Mouse (Mus musculus): ENCODE data around the gene Dmrt1. TPM values are rescaled to one million over a fixed set of nuclear protein-coding genes. Genes with fewer than 3 reads are reported as not detected.

Dmrt1 gene
- total and polyA plus RNA-seq, 3 experiments = not detected

GRCm38 (mm10) chr19:25610015-25610410, 104.6 kb downstream of the Dmrt1 start, which contains the start of gene Dmrt3:
Dmrt3 (plus strand) TSS chr19:25610301.
- H3K4me1 ChIP-seq (ENCODE audit: control insufficient read depth in 1 of 2, insufficient read depth in 2 of 2, low read length in 2 of 2) = no peaks in the 10 kb centered on the region
- no peak within 1 kb of the TSS for H3K4me3 ChIP-seq (ENCODE audit: control insufficient read depth in 1 of 2, insufficient read depth in 1 of 2, low read depth in 2 of 2, low read length in 2 of 2)
- no peaks in the 10 kb centered on the region for H3K27me3 ChIP-seq (ENCODE audit: control insufficient read depth in 1 of 2, insufficient read depth in 2 of 2, low read length in 2 of 2)
- no peak within 1 kb of the TSS for H3K9ac ChIP-seq (ENCODE audit: control insufficient read depth, low read depth, low read length, poor library complexity, severe bottlenecking)
- H3K79me2 ChIP-seq (ENCODE audit: control insufficient read depth, insufficient read depth, low read length, poor library complexity) = no peaks in the 10 kb centered on the region
- H3K27ac ChIP-seq (ENCODE audit: control insufficient read depth, low read depth, low read length) = no peak within 1 kb of the TSS
- no peaks in the 10 kb centered on the region for H3K9me3 ChIP-seq (replicated peaks; ENCODE audit: insufficient read depth, low read length)
- DNase-seq (ENCODE audit: low read depth, low spot score) = no peak
- no peaks in the 10 kb centered on the region for H3K36me3 ChIP-seq (ENCODE audit: control insufficient read depth in 1 of 2, insufficient read depth in 2 of 2, low read length in 2 of 2)
- TF ChIP-seq GATA1 (IDR thresholded peaks at IDR 0.05; ENCODE audit: low read depth, low read length) = no peak
- TF ChIP-seq CHD1 (IDR thresholded peaks at IDR 0.05; ENCODE audit: low read depth, low read length) = no peak
- no peak for TF ChIP-seq POLR2A (IDR thresholded peaks at IDR 0.05; ENCODE audit: control insufficient read depth in 1 of 2, insufficient read depth in 1 of 2, low read depth in 1 of 2, low read length in 2 of 2, poor library complexity in 1 of 2)
- TF ChIP-seq EP300 (IDR thresholded peaks at IDR 0.05; ENCODE audit: low read depth in 1 of 2, low read length in 2 of 2) = no peak
- no peak for TF ChIP-seq ELF1 (IDR thresholded peaks at IDR 0.05; ENCODE audit: low read depth, low read length)
- no peak for TF ChIP-seq MXI1 (IDR thresholded peaks at IDR 0.05; ENCODE audit: low read depth, low read length)
- no peak for TF ChIP-seq CHD2 (IDR thresholded peaks at IDR 0.05; ENCODE audit: low read length)
- TF ChIP-seq NRF1 (IDR thresholded peaks at IDR 0.05; ENCODE audit: insufficient read depth, low read depth, low read length, poor library complexity, severe bottlenecking) = no peak
- TF ChIP-seq CTCF (IDR thresholded peaks at IDR 0.05 in 2 of 3, conservative IDR thresholded peaks at IDR 0.05 in 1 of 3; ENCODE audit: control insufficient read depth in 1 of 3, insufficient read depth in 1 of 3, low read depth in 2 of 3, low read length in 3 of 3, poor library complexity in 1 of 3, severe bottlenecking in 1 of 3) = no peak
- no peak for TF ChIP-seq JUND (IDR thresholded peaks at IDR 0.05; ENCODE audit: low read depth, low read length)

GRCm38 (mm10) chr19:25610411-25611111, 105.1 kb downstream of the Dmrt1 start:
- TF ChIP-seq POLR2A (IDR thresholded peaks at IDR 0.05; ENCODE audit: control insufficient read depth in 1 of 2, insufficient read depth in 1 of 2, low read depth in 1 of 2, low read length in 2 of 2, poor library complexity in 1 of 2) (no peak), EP300 (IDR thresholded peaks at IDR 0.05; ENCODE audit: low read depth in 1 of 2, low read length in 2 of 2) (no peak), POLR2AphosphoS5 (IDR thresholded peaks at IDR 0.05; ENCODE audit: borderline replicate concordance, low read depth, low read length) (no peak), GABPA (IDR thresholded peaks at IDR 0.05; ENCODE audit: low read depth, low read length) (no peak), TBP (IDR thresholded peaks at IDR 0.05; ENCODE audit: low read depth, low read length) (no peak), MEF2A (IDR thresholded peaks at IDR 0.05; ENCODE audit: extremely low read depth, insufficient replicate concordance, low read depth, low read length, poor library complexity, severe bottlenecking) (no peak), MYB (IDR thresholded peaks at IDR 0.05; ENCODE audit: low read depth, low read length) (no peak), E2F4 (IDR thresholded peaks at IDR 0.05; ENCODE audit: borderline replicate concordance, low read depth, low read length) (no peak), USF2 (IDR thresholded peaks at IDR 0.05; ENCODE audit: borderline replicate concordance in 1 of 2, insufficient read depth in 1 of 2, low read depth in 1 of 2, low read length in 2 of 2) (no peak), MAZ (IDR thresholded peaks at IDR 0.05; ENCODE audit: low read depth, low read length) (no peak)
- no peak overlapping the region for H3K9ac ChIP-seq (ENCODE audit: control insufficient read depth, low read depth, low read length, poor library complexity, severe bottlenecking)
- no peak overlapping the region for H3K27ac ChIP-seq (ENCODE audit: control insufficient read depth, low read depth, low read length)
- H3K9me3 ChIP-seq (replicated peaks; ENCODE audit: insufficient read depth, low read length) = no peaks in the 10 kb centered on the region
- H3K79me2 ChIP-seq (ENCODE audit: control insufficient read depth, insufficient read depth, low read length, poor library complexity) = no peaks in the 10 kb centered on the region
- no peaks in the 10 kb centered on the region for H3K36me3 ChIP-seq (ENCODE audit: control insufficient read depth in 1 of 2, insufficient read depth in 2 of 2, low read length in 2 of 2)
- H3K4me3 ChIP-seq (ENCODE audit: control insufficient read depth in 1 of 2, insufficient read depth in 1 of 2, low read depth in 2 of 2, low read length in 2 of 2) = no peak overlapping the region
- DNase-seq (ENCODE audit: low read depth, low spot score) = no peak
- H3K27me3 ChIP-seq (ENCODE audit: control insufficient read depth in 1 of 2, insufficient read depth in 2 of 2, low read length in 2 of 2) = no peaks in the 10 kb centered on the region
- H3K4me1 ChIP-seq (ENCODE audit: control insufficient read depth in 1 of 2, insufficient read depth in 2 of 2, low read length in 2 of 2) = no peaks in the 10 kb centered on the region
